Mouse (Mus musculus) heart, embryonic 12.5 days (tissue): ENCODE measurements around the gene Kank3. TPM values are rescaled to one million over a fixed set of nuclear protein-coding genes. Genes with fewer than 3 reads are reported as not detected.

Experiments used
- ATAC-seq: fragments of 200-750 bp; cut with Nextera tagmentation; 2 replicates; pipeline ENCODE4 v1.8.0; 2017; ENCODE audit warnings: moderate TSS enrichment, moderate library complexity; ENCODE audit not compliant: insufficient number of reproducible peaks, low FRiP score
- H3K27ac ChIP-seq: fragments of 300-500 bp; sonication (generic); 2 replicates; pipeline ENCODE4 v1.5.1; 2016; ENCODE audit warnings: mild to moderate bottlenecking, moderate library complexity; ENCODE audit not compliant: poor library complexity, severe bottlenecking
- H3K27me3 ChIP-seq: fragments of 300-500 bp; sonication (generic); replicated peaks from 2 replicates; pipeline ENCODE4 v1.6.1; 2016; ENCODE audit warnings: mild to moderate bottlenecking, moderate library complexity
- H3K36me3 ChIP-seq: fragments of 300-500 bp; sonication (generic); 2 replicates; pipeline ENCODE4 v1.6.1; 2016; ENCODE audit warnings: mild to moderate bottlenecking, moderate library complexity
- H3K4me1 ChIP-seq: fragments of 300-500 bp; sonication (generic); replicated peaks from 2 replicates; pipeline ENCODE4 v1.6.1; 2016; ENCODE audit warnings: mild to moderate bottlenecking
- H3K4me2 ChIP-seq: fragments of 300-500 bp; sonication (generic); 2 replicates; pipeline ENCODE4 v1.6.1; 2016; ENCODE audit warnings: mild to moderate bottlenecking, moderate library complexity
- H3K4me3 ChIP-seq: fragments of 300-500 bp; sonication (generic); 2 replicates; pipeline ENCODE4 v1.5.1; 2016; ENCODE audit warnings: mild to moderate bottlenecking
- H3K9ac ChIP-seq: fragments of 300-500 bp; sonication (generic); 2 replicates; pipeline ENCODE4 v1.6.1; 2016; ENCODE audit warnings: mild to moderate bottlenecking, moderate library complexity
- H3K9me3 ChIP-seq: fragments of 300-500 bp; sonication (generic); replicated peaks from 2 replicates; pipeline ENCODE4 v1.6.1; 2016; ENCODE audit warnings: mild to moderate bottlenecking, moderate library complexity
- WGBS: fragments of 180-500 bp; shearing (Covaris S2); methylation state at CpG from one replicate; pipeline ENCODE4 v1.1.7; 2016; 5-methylcytosine and 5-hydroxymethylcytosine counted together
- polyA plus RNA-seq: library from polyadenylated mRNA; unstranded; fragments of >200 nt; fragmentation: Nextera tagmentation; extraction: Ambion mirVana; gene quantifications from 2 replicates; pipeline ENCODE4 v1.2.1, GENCODE M21; 2016

Gene Kank3
- polyA plus RNA-seq, 1 experiment from 2014 or later: 39.0 TPM

DNA sequence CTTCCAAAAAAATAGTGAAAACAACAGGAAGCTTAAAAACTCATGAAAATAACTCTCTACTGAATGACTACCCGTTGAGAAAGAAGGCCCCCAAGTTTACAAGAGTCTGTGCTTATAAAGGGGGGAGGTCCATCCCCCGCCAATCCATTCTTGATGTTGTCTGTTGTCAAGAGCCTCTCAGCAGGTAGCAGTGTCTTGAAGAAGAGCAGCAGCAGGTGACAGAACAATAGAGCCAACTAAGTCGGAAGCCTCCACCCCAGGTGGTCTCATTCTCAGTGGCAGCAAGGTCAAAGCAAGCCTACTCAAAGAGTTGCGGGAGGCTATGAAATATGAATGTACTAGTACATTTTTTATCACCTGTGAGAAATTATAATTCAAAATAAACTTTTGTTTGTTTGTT lies 47.5 kb downstream of the Kank3 start:
- Histone ChIP-seq H3K4me1 (no peaks in the 10 kb centered on the region), H3K27me3 (no peaks in the 10 kb centered on the region), H3K4me3 (no peak overlapping the region), H3K27ac (no peak overlapping the region), H3K4me2 (no peak overlapping the region), H3K9me3 (peaks cover 3% of the 10 kb centered on the region; the same call in 1 of the 2 replicates), H3K9ac (no peak overlapping the region), H3K36me3 (no peaks in the 10 kb centered on the region)
- ATAC-seq: no peak
- WGBS: 79% methylated on average over 4 of the region's 4 CpGs

DNA sequence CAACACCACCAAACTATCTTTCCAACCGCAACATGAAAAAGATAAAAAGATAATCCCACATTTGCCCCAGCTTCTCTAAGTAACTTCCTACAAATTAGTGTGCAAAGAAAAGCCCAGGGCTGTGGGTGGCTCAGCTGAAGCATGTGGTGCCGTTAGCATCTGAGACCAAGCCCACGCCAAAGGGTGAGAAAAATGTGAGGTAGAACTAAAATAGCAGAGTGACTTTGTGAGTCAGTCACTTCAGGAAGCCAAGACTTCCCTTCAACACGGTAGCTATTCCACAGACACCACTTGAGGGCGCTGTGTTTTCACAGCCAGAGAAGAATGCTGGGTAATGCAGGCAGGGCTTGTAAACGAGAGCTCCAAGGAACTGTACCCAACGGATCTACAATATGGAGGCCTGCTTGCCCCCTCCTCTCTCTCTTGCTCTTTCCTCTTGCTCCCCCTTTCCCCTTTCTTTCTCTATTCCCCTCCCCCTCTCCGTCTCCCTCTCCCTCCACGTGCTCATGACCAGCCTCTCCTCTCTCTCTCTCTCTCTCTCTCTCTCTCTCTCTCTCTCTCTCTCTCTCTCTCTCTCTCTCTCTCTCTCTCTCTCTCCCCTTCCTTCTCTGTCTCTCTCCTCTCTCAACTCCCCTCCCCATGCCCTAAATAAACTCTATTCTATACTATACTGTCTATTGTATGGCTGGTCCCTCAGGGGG lies 55.2 kb downstream of the Kank3 start:
- no peaks in the 10 kb centered on the region for H3K27me3 ChIP-seq
- H3K4me2 ChIP-seq: peak overlapping the region; percentile 36
- H3K27ac ChIP-seq: no peak overlapping the region
- H3K9ac ChIP-seq: no peak overlapping the region
- H3K9me3 ChIP-seq: no peaks in the 10 kb centered on the region
- 21% methylated on average over 9 of the region's 9 CpGs for WGBS
- ATAC-seq: no peak
- H3K4me1 ChIP-seq: peaks cover 4% of the 10 kb centered on the region
- H3K4me3 ChIP-seq: no peak overlapping the region
- H3K36me3 ChIP-seq: no peaks in the 10 kb centered on the region

Other genes starting within 250 kb of the Kank3 start
- gene Zfp414, start 181.4 kb upstream of the Kank3 start, polyA plus RNA-seq: 31.6 and 32.4 TPM in 2 replicates
- gene Pram1, start 172.5 kb upstream of the Kank3 start, polyA plus RNA-seq: 0.14 and 0.67 TPM in 2 replicates
- gene Hnrnpm, start 123.7 kb upstream of the Kank3 start, polyA plus RNA-seq: 257 and 259 TPM in 2 replicates
- 76.5 and 79.5 TPM in 2 replicates for gene March2, start 91.8 kb upstream of the Kank3 start, polyA plus RNA-seq
- gene Rab11b, start 50.0 kb upstream of the Kank3 start, polyA plus RNA-seq: 285 and 287 TPM in 2 replicates
- gene Angptl4, start 28.7 kb upstream of the Kank3 start, polyA plus RNA-seq: 6.9 and 7.5 TPM in 2 replicates
- gene Rps28, start 14.0 kb downstream of the Kank3 start, polyA plus RNA-seq: 570 and 574 TPM in 2 replicates
- 431 and 466 TPM in 2 replicates for gene Ndufa7, start 14.1 kb downstream of the Kank3 start, polyA plus RNA-seq
- gene Cd320, start 32.6 kb downstream of the Kank3 start, polyA plus RNA-seq: 41.5 and 43.8 TPM in 2 replicates
- not detected in 2 replicates for gene Gm7029, start 63.3 kb downstream of the Kank3 start, polyA plus RNA-seq
- 3.5 and 5.5 TPM in 2 replicates for gene Kifc1, start 80.1 kb downstream of the Kank3 start, polyA plus RNA-seq
- gene Platr17, start 94.6 kb downstream of the Kank3 start, polyA plus RNA-seq: 0.24 and 0.29 TPM in 2 replicates
- 36.8 and 39.0 TPM in 2 replicates for gene Daxx, start 98.9 kb downstream of the Kank3 start, polyA plus RNA-seq
- gene Tapbp, start 105.4 kb downstream of the Kank3 start, polyA plus RNA-seq: 29.4 and 32.5 TPM in 2 replicates
- gene Zbtb22, start 105.4 kb downstream of the Kank3 start, polyA plus RNA-seq: 17.0 and 17.7 TPM in 2 replicates
- gene Rgl2, start 119.0 kb downstream of the Kank3 start, polyA plus RNA-seq: 46.3 and 48.4 TPM in 2 replicates
- 127 and 129 TPM in 2 replicates for gene Pfdn6, start 129.8 kb downstream of the Kank3 start, polyA plus RNA-seq
- 25.3 and 26.5 TPM in 2 replicates for gene Wdr46, start 130.1 kb downstream of the Kank3 start, polyA plus RNA-seq
- gene B3galt4, start 141.0 kb downstream of the Kank3 start, polyA plus RNA-seq: 7.2 and 7.4 TPM in 2 replicates
- gene Vps52, start 145.3 kb downstream of the Kank3 start, polyA plus RNA-seq: 43.0 and 43.9 TPM in 2 replicates
- gene Rps18, start 145.5 kb downstream of the Kank3 start, polyA plus RNA-seq: 850 and 856 TPM in 2 replicates
- gene H2-K1, start 189.8 kb downstream of the Kank3 start, polyA plus RNA-seq: 16.1 and 18.3 TPM in 2 replicates
- gene Ring1, start 214.2 kb downstream of the Kank3 start, polyA plus RNA-seq: 14.9 and 16.5 TPM in 2 replicates
- gene H2-Ke6, start 217.5 kb downstream of the Kank3 start, polyA plus RNA-seq: 46.7 and 48.0 TPM in 2 replicates
- 128 and 130 TPM in 2 replicates for gene Slc39a7, start 221.2 kb downstream of the Kank3 start, polyA plus RNA-seq
- 34.7 and 36.9 TPM in 2 replicates for gene Rxrb, start 221.3 kb downstream of the Kank3 start, polyA plus RNA-seq
- 0.48 and 0.83 TPM in 2 replicates for gene Col11a2, start 228.9 kb downstream of the Kank3 start, polyA plus RNA-seq